Mouse (Mus musculus): Measurements from ENCODE around the gene Traf3ip3.

DNA sequence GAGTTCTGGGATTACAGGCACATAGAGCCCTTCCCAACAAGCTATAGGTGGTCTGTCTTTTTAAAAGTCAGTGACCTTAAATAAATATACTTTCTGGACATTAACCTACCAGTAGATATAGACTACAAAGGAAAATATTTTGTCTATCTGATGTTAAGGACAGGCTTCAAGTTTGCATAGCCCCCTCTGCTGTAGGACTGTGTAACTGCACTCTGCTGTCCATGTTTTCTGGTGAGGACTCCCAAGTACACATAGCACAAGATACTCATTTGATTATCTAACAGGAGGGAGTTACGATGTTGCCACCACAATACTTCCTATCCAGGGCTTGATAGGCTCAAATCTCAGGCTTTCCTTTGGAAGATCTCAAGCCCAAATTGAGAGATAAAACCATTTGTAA, 67.8 kb downstream of the Traf3ip3 start:
- TF ChIP-seq GATA1 (IDR thresholded peaks at IDR 0.05; ENCODE audit: low read length) (no peak), TAL1 (IDR thresholded peaks at IDR 0.05; ENCODE audit: low read length) (no peak)

All from erythroblast, embryonic 14.5 days (primary cell).